Mouse (Mus musculus) common myeloid progenitor, adult 5-6 weeks (primary cell): Measurements from ENCODE around the gene Gm2163. TPM values are rescaled to one million over a fixed set of nuclear protein-coding genes. Genes with fewer than 3 reads are reported as not detected.
"Not testable (repeated sequence)": the region's sequence is repeated elsewhere in the genome, so short reads cannot be mapped to it uniquely, and the experiment has no call there.

Source experiments
- ATAC-seq: replicated peaks from 2 replicates; pipeline ENCODE4 v1.8.0; 2016; ENCODE audit warnings: low read depth, mild to moderate bottlenecking, moderate TSS enrichment, inconsistent platforms; ENCODE audit not compliant: poor library complexity, severe bottlenecking
- total RNA-seq: library from RNA; stranded (forward); fragments of 200-1000, 187-1606 nt; gene quantifications from 2 replicates; pipeline ENCODE4 v1.2.3, GENCODE M21; 2017

The Gm2163 gene
- 0.18 and 0.49 TPM in 2 replicates for total RNA-seq

DNA sequence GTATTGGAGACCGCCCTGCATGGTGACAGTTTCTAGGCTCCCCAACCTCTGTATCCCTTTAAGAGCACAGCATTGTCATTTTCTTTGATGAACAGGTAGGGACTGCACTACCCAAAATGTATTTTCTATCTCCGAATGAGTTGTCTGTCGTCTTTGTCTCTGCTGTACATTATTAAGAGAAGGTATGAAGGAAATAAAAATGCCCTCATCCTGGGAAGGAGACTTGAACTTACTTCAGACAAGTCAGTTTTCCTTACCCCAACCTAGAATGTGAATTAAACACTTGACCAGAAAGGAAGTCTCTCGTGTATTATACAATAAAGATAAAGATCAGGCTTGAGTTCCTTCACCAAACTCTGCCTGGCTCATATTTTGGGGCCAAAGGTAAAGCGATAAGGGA lies at the start of gene Gm2163:
TSS of gene Gm2163 (plus strand) at position 301 of the 400 bp plus-strand sequence.
- not testable (repeated sequence) for ATAC-seq

DNA sequence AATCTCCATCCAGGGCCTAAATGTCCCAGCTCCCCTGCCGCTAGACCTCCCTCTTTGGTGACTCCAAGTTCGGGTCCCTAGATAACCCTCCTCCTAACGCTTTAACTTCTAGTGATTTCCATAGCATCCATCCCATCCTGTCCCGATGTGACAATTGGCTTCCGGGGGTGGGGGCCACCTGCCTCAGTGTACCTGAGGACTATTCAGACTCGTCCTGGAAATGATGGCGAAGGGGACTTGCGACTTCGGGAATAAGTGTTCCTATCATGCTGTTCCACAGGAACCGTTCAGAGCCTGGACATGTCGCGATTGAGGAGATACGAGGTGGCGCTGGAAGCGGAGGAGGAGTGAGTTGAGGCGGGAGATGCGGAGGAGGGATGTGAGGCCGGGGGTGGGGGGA lies 27.5 kb upstream of the Gm2163 start, which contains the start of gene Gm21586:
TSS of gene Gm21586 (plus strand) at position 301 of the 400 bp plus-strand sequence.
- ATAC-seq = not testable (repeated sequence)

DNA sequence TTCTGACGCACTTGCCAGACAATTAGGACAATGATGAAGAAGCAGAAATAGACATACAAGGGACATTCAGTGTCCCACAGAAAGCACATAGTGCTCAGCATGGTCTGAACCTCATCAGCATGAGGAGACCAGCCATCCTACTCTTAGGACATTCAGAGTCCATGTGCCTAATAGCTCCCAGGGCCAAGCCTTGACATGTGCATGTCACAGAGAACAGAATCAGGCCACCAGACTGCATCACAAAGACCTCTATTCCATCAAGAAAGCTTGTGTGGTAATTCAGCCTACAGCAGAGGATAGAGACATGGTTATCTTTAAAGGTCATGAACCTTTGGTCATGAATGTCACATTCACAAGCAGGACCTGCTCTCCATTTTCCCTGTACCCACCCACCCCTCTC lies 61.5 kb downstream of the Gm2163 start, which contains the start of gene Fam205a2:
TSS of gene Fam205a2 (minus strand) at position 101 of the 400 bp plus-strand sequence.
- not testable (repeated sequence) for ATAC-seq

DNA sequence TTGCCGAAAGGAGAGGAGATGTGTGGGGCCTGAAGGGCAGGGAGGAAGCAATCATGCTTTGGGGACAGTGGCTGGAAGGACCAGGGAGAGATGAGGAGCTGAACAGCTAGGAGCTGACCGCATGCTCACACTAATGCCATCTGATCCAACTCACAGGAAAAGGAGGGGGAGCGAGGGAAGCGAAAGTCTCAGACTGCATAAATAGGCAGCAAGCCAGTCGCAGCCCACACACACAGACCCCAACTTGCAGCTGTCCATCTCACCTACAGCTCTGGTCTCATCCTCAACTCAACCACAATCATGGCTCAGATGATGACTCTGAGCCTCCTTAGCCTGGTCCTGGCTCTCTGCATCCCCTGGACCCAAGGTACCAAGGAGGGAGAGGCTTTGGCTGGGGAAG lies 145.3 kb downstream of the Gm2163 start, which contains the start of gene Gm10591:
TSS of gene Gm10591 (plus strand) at position 301 of the 400 bp plus-strand sequence.
- not testable (repeated sequence) for ATAC-seq

DNA sequence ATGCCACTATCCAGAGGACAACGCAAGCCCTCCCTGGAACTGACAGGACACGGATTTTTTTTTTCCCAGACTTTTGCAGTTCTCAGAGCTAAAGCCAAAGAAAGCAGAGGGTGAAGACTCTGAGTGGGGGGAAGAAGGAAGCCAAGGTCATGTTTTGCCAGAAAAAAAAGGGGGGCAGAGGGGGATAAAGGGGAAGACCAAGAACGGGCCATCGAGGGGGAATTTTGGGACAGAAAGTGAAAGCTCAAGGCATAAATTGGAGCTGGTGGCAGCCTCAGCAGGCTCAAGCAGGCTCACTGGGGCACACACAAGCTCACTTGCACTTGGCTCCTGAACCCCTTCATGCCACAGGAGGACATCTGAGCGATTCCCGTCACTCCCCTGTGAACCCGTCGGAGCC lies 162.9 kb downstream of the Gm2163 start, which contains the start of gene Gm2564:
TSS of gene Gm2564 (plus strand) at position 301 of the 400 bp plus-strand sequence.
- ATAC-seq = not testable (repeated sequence)

Other genes starting within 250 kb of the Gm2163 start
- not detected in 2 replicates for gene Gm10600, start 226.1 kb upstream of the Gm2163 start, total RNA-seq
- gene Ccl21b, start 211.0 kb upstream of the Gm2163 start, total RNA-seq = not detected in 2 replicates
- gene Gm21953, start 172.5 kb upstream of the Gm2163 start, total RNA-seq = not detected in 2 replicates
- gene Fam205a3, start 148.4 kb upstream of the Gm2163 start, total RNA-seq = 0.18 TPM in 1 of 2 replicates, not detected in the other
- gene Gm21586, start 27.4 kb upstream of the Gm2163 start, total RNA-seq = not detected in 2 replicates
- 0.18 TPM in 1 of 2 replicates, not detected in the other for gene Fam205a2, start 61.4 kb downstream of the Gm2163 start, total RNA-seq
- not detected in 2 replicates for gene Gm10591, start 145.4 kb downstream of the Gm2163 start, total RNA-seq
- not detected in 2 replicates for gene Gm2564, start 163.0 kb downstream of the Gm2163 start, total RNA-seq
- gene Ccl27b, start 188.5 kb downstream of the Gm2163 start, total RNA-seq = not detected in 2 replicates
- not detected in 2 replicates for gene Il11ra2, start 195.1 kb downstream of the Gm2163 start, total RNA-seq